ENCODE assay signal across 23 mouse cellular contexts in genomic region chr5:144662031-144662430, GRCm38 (mm10).
DNase-seq lines count a peak whose midpoint lies in the region; ATAC-seq and TF ChIP-seq lines count a peak whose summit lies in the region.
"Had no signal": no experiment of that assay in that cellular context is flagged by ENCODE, and none has a peak within 500 bp of the region (broad histone marks: within the 10 kb centered on the region; RNA-seq: fewer than 3 reads in every experiment).

No protein-coding gene starts in this region.

- dilution Hi-C loops in CH12.LX (cut with MboI; ENCODE audit: extremely low pct_ligation_motif_present, extremely low pct_unique_long_range_greater_than_20kb, low sequenced_read_pairs), result no loop called here

- no peak overlapping the region for H3K9ac ChIP-seq in CH12.LX (ENCODE audit: insufficient read depth, low read depth)
- H3K9ac ChIP-seq: forebrain, embryonic 13.5 days; hindbrain, embryonic 13.5 days; limb, embryonic 13.5 days; midbrain, embryonic 12.5 days had no signal

- H3K36me3 ChIP-seq in CH12.LX (replicated peaks in 1 of 2; ENCODE audit: control insufficient read depth in 1 of 2, insufficient read depth in 1 of 2, low read length in 1 of 2), result no peaks in the 10 kb centered on the region
- H3K36me3 ChIP-seq: heart, embryonic 10.5 days; hindbrain, embryonic 13.5 days; limb, embryonic 13.5 days; midbrain, embryonic 12.5 days had no signal

- no peak overlapping the region for H3K4me3 ChIP-seq in gastrocnemius, adult 2 months
- H3K4me3 ChIP-seq in layer of hippocampus, adult 2 months, result no peak overlapping the region
- H3K4me3 ChIP-seq in CH12.LX (replicated peaks in 1 of 3; ENCODE audit: low read depth in 2 of 3, low read length in 2 of 3, poor library complexity in 1 of 3), result no peak overlapping the region
- H3K4me3 ChIP-seq: forebrain, embryonic 13.5 days; heart, embryonic 10.5 days; hindbrain, embryonic 13.5 days; limb, embryonic 13.5 days; megakaryocyte, embryonic 14.5 days; midbrain, embryonic 12.5 days had no signal

- TF ChIP-seq POLR2A in CH12.LX (IDR thresholded peaks at IDR 0.05; ENCODE audit: low read depth, low read length), result no peak

- no peak for TF ChIP-seq EP300 in CH12.LX (IDR thresholded peaks at IDR 0.05; ENCODE audit: low read length)

- intact Hi-C loops in gastrocnemius, adult 2 months (cut with DNase I), result no loop called here

- no peak for ATAC-seq in frontal cortex, adult (ENCODE audit: low TSS enrichment)
- ATAC-seq: activated CD4-positive, CD25-positive, alpha-beta regulatory T cell, adult 4 months; forebrain, embryonic 13.5 days had no signal

- DNase-seq in gastrocnemius, adult 2 months, result no peak
- DNase-seq in gastrocnemius, postnatal 10 days, result no peak
- no peak for DNase-seq in layer of hippocampus, adult 2 months (ENCODE audit: low spot score in 2 of 2)
- no peak for DNase-seq in layer of hippocampus, postnatal 14 days (ENCODE audit: low spot score in 2 of 2)
- DNase-seq in CH12.LX (ENCODE audit: extremely low read depth) (no peak), R1 (ENCODE audit: low read depth, low spot score) (peak; percentile 69)
- DNase-seq in urinary bladder, adult 2 months (ENCODE audit: low spot score), result no peak
- DNase-seq: adrenal gland, adult 2 months; cerebellum, adult 8-10 months; cerebellum, postnatal 25 days; heart, postnatal 36 days; kidney, adult 11 months; layer of hippocampus, adult 9-11 months; lung, postnatal 4 days had no signal

- peak; percentile 1; the same call in 1 of the 2 replicates for TF ChIP-seq CTCF in gastrocnemius, adult 2 months (IDR thresholded peaks at IDR 0.05)
- TF ChIP-seq CTCF in layer of hippocampus, adult 2 months (conservative IDR thresholded peaks at IDR 0.05), result peak; percentile 40
- peak in 1 of 2 experiments; percentile 40; a peak in 2 of 4 replicates for TF ChIP-seq CTCF in CH12.LX (conservative IDR thresholded peaks at IDR 0.05 in 1 of 2, IDR thresholded peaks at IDR 0.05 in 1 of 2; ENCODE audit: low read depth in 2 of 2, low read length in 2 of 2)

- in situ Hi-C loops in CH12.LX (cut with MboI; ENCODE audit: low pct_ligation_motif_present, low pct_unique_long_range_greater_than_20kb, low sequenced_read_pairs), result no loop called here

- H3K9me3 ChIP-seq in CH12.LX (replicated peaks; ENCODE audit: low read length), result peaks cover 2% of the 10 kb centered on the region
- H3K9me3 ChIP-seq: forebrain, embryonic 13.5 days; heart, embryonic 10.5 days; hindbrain, embryonic 13.5 days; midbrain, embryonic 12.5 days had no signal

- H3K4me2 ChIP-seq in CH12.LX (ENCODE audit: insufficient read depth, low read depth, poor library complexity, severe bottlenecking), result no peak overlapping the region
- H3K4me2 ChIP-seq: forebrain, embryonic 13.5 days; hindbrain, embryonic 13.5 days; limb, embryonic 13.5 days; liver, embryonic 11.5 days; midbrain, embryonic 12.5 days had no signal

- no peaks in the 10 kb centered on the region for H3K79me2 ChIP-seq in CH12.LX (replicated peaks; ENCODE audit: control insufficient read depth, extremely low read depth, insufficient read depth, poor library complexity, severe bottlenecking)

- TF ChIP-seq RAD21 in CH12.LX (IDR thresholded peaks at IDR 0.05; ENCODE audit: low read depth, low read length), result peak; percentile 1; the same call in 1 of the 2 replicates

- H3K4me1 ChIP-seq in CH12.LX (ENCODE audit: control insufficient read depth in 1 of 2, insufficient read depth in 2 of 2), result no peaks in the 10 kb centered on the region
- H3K4me1 ChIP-seq: forebrain, embryonic 13.5 days; heart, embryonic 10.5 days; hindbrain, embryonic 13.5 days; limb, embryonic 13.5 days; megakaryocyte, embryonic 14.5 days; midbrain, embryonic 12.5 days had no signal

- no peaks in the 10 kb centered on the region for H3K27me3 ChIP-seq in CH12.LX (replicated peaks)
- H3K27me3 ChIP-seq: hindbrain, embryonic 13.5 days; limb, embryonic 13.5 days; megakaryocyte, embryonic 14.5 days; midbrain, embryonic 12.5 days had no signal

- no peak overlapping the region for H3K27ac ChIP-seq in gastrocnemius, adult 2 months
- no peak overlapping the region for H3K27ac ChIP-seq in layer of hippocampus, adult 2 months
- H3K27ac ChIP-seq in CH12.LX (ENCODE audit: insufficient read depth, low read depth), result no peak overlapping the region
- H3K27ac ChIP-seq: forebrain, embryonic 13.5 days; heart, embryonic 10.5 days; hindbrain, embryonic 13.5 days; limb, embryonic 13.5 days; midbrain, embryonic 12.5 days had no signal

TF ChIP-seq in CH12.LX, 34 proteins besides CTCF, POLR2A, EP300 and RAD21:
- no peak for TF ChIP-seq ELF1 (IDR thresholded peaks at IDR 0.05; ENCODE audit: low read depth, low read length)
- no peak for TF ChIP-seq USF1 (IDR thresholded peaks at IDR 0.05; ENCODE audit: low read depth, low read length)
- TF ChIP-seq UBTF (IDR thresholded peaks at IDR 0.05; ENCODE audit: low read depth, low read length), result no peak
- no peak for TF ChIP-seq MXI1 (IDR thresholded peaks at IDR 0.05; ENCODE audit: low read depth, low read length)
- TF ChIP-seq TCF12 (IDR thresholded peaks at IDR 0.05; ENCODE audit: low read depth, low read length), result no peak
- TF ChIP-seq KAT2A (IDR thresholded peaks at IDR 0.05; ENCODE audit: insufficient replicate concordance, low read length), result no peak
TF ChIP-seq in CH12.LX: peak in this region for 0.
